Mouse (Mus musculus): ENCODE measurements around the gene Dytn. TPM values are rescaled to one million over a fixed set of nuclear protein-coding genes. Genes with fewer than 3 reads are reported as not detected.

The Dytn gene
- polyA plus RNA-seq, 1 experiment from 2014 or later: 0.28 TPM

DNA sequence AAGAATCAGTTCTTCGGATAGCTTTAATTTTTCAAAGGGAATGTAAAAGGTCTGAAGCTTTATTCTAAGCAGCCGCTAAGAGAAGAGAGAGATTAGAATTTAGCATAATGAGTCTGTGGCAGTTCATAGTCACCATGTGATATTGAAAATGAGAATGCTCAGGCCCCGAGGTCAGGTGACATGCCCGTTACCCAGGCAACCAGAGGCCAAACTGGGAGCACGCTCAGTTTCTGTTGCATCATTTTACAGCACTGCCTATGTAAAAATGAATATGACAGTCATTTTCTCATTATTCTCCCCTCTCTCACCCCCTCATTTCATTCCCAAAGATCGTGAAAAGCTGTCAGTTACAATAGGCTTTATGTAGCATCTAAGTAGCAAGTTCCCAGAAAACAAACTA lies 113.3 kb downstream of the Dytn start:
- 0 out of 2 replicates have a peak, but pooled peaks cover 4% of the 10 kb centered on the region for H3K4me1 ChIP-seq (ENCODE audit: control insufficient read depth, insufficient read depth, low read length)
- no peak overlapping the region for H3K4me2 ChIP-seq (ENCODE audit: low read depth, low read length)
- H3K27me3 ChIP-seq (replicated peaks; ENCODE audit: control insufficient read depth, insufficient read depth, low read length): no peaks in the 10 kb centered on the region
- H3K9ac ChIP-seq (ENCODE audit: low read depth, low read length): no peak overlapping the region
- WGBS: 50% methylated on average over 6 of the region's 6 CpGs
- no peak overlapping the region for H3K27ac ChIP-seq (replicated peaks; ENCODE audit: low read depth, low read length)
- DNase-seq (ENCODE audit: low spot score): peak; percentile 44
- ATAC-seq (ENCODE audit: low read depth): peak; percentile 37; the same call in 1 of the 2 replicates
- H3K36me3 ChIP-seq (ENCODE audit: control insufficient read depth, insufficient read depth, low read length): no peaks in the 10 kb centered on the region
- H3K9me3 ChIP-seq (ENCODE audit: control insufficient read depth, low read length): no peaks in the 10 kb centered on the region
- no peak overlapping the region for H3K4me3 ChIP-seq (ENCODE audit: low read depth, low read length)

Other genes starting within 250 kb of the Dytn start
- 8.7 and 9.3 TPM in 2 replicates for gene Adam23, start 241.0 kb downstream of the Dytn start, polyA plus RNA-seq (2014; fragmentation: Nextera tagmentation; extraction: Ambion mirVana)
- gene Gm39653, start 71.0 kb downstream of the Dytn start, polyA plus RNA-seq (2014; fragmentation: Nextera tagmentation; extraction: Ambion mirVana): not detected in 2 replicates
- gene Mdh1b, start 43.4 kb upstream of the Dytn start, polyA plus RNA-seq (2014; fragmentation: Nextera tagmentation; extraction: Ambion mirVana): 0.54 and 1.7 TPM in 2 replicates
- 57.5 and 66.7 TPM in 2 replicates for gene Fastkd2, start 43.7 kb upstream of the Dytn start, polyA plus RNA-seq (2014; fragmentation: Nextera tagmentation; extraction: Ambion mirVana)
- 0.26 and 0.43 TPM in 2 replicates for gene 4933402D24Rik, start 82.3 kb upstream of the Dytn start, polyA plus RNA-seq (2014; fragmentation: Nextera tagmentation; extraction: Ambion mirVana)